Mouse (Mus musculus) thymus, adult 2 months (tissue): ENCODE measurements around the gene Nuak2.

Experiments
- CTCF ChIP-seq: fragments of 200-500 bp; IDR thresholded peaks from 2 replicates; pipeline ENCODE4 v1.5.1; 2012; ENCODE audit warnings: mild to moderate bottlenecking, control low read depth, low read length, moderate library complexity, borderline replicate concordance; ENCODE audit not compliant: control insufficient read depth, poor library complexity, insufficient read depth; ENCODE audit errors: extremely low read depth
- POLR2A ChIP-seq: fragments of 200-500 bp; IDR thresholded peaks from 2 replicates; pipeline ENCODE4 v1.6.1; 2012; ENCODE audit warnings: mild to moderate bottlenecking, low read length, control low read depth, moderate library complexity; ENCODE audit not compliant: control insufficient read depth, poor library complexity, insufficient read depth; ENCODE audit errors: extremely low read depth

DNA sequence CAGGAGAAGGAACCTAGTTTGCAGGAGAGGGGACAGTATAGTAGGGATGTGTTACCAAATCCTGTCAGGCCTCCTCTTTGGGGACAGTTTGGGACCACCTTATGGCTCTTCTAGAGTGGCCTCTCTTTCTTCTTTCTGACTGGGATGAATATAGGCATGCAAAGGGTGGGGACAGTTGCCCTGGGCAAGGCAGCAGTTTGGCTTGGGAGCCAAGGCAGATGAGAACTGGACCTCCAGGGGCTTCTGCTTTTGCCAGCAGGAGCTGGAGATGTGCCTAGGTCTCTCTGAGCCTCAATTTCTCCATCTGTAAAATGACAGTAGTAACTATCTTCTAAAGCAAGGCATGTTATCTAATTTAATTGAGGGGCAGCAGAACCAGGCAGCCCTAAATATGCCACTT is 31.0 kb downstream of the Nuak2 start:
- TF ChIP-seq CTCF = no peak
- TF ChIP-seq POLR2A = no peak
